Mouse (Mus musculus): ENCODE measurements around the gene Lama1. TPM values are rescaled to one million over a fixed set of nuclear protein-coding genes. Genes with fewer than 3 reads are reported as not detected.
"Not testable (repeated sequence)": the region's sequence is repeated elsewhere in the genome, so short reads cannot be mapped to it uniquely, and the experiment has no call there.

Lama1 gene
- polyA plus RNA-seq, 2 experiments from 2014 or later: 0.10 TPM; not detected in 1

DNA sequence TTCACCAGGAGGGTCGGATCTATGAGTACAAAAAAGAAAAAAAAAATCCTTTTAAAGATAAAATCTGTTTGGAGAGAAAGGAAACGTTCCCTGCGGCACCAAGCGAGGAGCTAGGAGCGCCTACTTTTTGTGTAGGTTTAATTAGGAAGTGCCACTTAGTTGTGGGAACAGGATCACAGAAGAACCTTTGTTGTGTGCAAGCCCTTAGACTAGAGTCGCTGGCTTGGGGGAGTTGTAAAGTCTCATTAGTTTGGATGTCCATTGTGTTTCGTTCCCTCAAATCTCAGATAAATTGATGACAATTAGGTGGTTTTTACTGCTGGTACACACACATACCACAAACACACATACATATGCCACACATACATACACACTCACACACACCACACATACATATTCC is 25.0 kb downstream of the Lama1 start:
- ATAC-seq: no peak

DNA sequence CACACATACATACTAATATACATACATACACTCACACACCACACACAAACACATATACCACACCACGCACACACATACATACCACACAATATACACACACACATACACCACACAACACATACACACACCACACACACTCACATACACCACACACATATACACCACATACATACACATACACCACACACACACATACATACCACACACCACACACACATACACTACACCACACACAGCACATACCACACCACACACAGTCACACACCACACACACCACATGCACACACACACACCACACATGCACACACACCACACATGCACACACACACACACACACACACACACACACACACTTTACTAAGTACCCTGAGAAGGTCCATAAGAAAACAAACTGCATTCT is 25.5 kb downstream of the Lama1 start:
- ATAC-seq: no peak

DNA sequence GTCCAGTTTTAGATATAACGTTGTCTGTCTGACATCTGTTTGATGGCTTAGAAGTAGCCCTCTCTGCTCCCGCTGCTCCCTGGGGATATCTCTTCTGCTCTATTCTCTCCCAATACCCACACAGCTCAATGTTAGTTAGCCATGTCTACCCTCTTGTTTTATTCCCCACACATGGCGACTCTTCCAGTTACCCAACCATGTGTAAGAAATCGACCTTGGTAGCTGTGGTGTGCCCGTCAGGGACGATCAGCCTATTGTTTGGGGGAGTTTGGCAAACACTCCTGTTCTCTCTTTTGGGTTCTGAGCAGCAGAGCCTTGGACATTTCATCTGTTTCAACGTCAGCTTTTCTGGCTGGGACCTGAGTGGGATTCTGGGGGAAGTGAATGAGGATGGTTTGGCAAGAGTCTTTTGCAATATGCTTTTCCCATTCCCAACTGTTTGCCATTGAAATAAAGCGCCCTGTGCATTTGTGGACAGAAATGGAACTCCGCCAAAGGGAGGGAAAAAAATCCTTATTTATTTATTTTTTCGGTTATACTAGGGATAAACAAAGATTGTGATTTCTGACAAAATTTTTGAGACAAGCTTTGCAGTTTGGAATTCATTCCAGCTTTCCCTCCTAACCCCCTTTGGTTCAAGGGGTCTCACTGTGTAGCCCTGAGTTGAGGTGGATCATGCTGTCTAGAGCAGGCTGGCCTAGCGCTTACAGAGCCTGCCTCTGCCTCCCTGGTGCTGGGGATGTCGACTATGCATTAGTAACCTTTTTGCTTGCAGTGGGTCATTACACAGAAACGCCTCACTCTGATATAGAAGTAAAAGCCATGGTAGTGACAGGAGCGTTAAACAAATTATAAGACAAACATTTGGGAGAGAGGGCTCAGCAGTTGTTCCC is 26.4 kb downstream of the Lama1 start:
- ATAC-seq: no peak

DNA sequence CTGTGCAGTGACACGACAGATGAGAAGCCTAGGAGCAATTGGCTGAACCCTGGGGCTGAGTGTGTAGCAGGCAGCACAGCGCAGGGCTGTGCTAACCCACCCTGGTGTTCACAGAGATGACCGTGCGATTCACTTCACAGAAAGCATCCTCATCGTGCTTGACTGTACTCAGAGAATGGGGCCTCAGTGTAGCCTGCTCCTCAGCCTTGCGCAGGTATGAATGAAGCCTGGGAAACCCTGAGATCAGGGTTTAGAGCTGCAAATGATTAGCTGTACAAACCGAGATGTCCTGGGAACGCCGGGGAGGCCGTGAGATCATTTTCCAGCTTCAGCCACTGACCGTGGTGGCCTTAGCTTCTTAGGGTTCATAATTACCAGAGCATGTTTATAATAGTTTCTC is 29.5 kb downstream of the Lama1 start:
- ATAC-seq: no peak

DNA sequence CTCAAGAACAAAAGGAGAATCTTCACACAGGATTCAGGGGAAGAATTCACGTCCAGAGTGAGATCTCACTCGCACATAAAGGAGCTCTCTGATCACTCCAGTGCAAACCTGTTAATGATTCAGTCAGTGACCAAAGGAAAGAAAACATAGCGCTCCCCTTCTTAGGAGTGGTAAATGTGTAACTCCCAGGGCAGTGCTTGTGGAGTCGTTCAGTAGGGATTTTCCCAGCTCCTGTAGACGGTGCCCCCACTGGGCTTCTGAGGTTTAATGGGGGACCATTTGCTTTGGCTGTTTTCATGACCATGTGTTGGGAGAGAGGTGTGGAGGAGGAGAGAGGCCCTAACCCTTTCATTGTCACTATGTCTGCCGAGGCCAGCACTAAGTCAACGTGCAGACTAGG is 31.7 kb downstream of the Lama1 start:
- no peak for ATAC-seq

DNA sequence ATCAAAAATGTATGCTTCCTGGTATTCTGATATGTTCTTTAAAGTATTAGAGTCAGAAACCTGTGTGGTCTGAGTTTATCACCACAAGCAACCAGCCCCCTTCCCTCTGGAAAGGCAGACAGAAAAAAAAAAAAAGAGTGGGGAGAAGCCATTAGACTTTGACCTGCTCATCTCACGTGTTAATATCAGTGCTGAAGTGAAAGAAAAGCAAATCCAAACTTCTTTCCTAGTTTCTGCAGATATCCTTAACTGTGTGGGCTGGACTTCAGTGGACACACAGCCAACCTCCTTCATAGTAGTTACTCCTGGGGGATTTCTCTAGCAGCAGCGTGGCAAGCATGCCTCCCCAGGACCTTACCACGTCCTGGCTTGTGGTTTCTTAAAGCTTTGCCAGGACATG is 34.0 kb downstream of the Lama1 start:
- ATAC-seq: no peak

DNA sequence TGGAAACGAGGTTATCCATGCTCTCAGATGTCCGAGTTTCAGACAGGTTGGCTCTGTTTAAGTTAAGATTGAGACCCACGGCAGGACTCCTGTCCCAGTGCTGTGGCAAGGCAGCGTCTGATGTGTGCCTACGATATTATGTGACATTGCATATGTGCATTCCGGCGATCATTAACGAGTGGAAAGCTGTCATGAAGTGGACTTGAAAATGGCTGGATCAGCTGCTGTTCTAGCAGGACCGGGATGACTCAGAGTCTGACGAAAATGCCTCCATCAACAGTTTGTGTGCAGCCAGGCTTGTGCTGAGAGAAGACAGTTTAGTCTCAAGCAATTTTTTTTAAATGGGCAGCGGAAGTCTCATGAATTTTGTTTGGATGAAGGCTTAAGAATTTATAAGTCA is 34.9 kb downstream of the Lama1 start:
- ATAC-seq: no peak

DNA sequence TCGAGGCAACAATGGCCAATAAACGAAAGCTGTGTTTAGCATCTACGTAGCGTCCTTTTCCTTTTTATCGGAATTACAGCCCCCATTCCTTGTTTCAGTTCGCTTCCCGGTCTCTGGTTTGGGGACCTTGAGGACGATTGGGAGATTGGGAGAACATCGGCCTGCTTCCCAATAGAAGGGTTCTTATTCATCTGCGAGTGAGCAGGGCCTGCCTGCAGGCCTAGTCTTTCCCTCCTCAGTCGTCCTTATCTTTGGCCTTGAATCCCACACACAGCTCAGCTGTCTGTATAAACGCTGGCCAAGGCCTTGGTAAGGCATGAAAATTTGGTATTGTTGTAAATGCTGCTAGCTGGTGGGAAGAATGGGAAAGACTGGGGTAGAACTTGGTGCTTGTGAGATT is 36.5 kb downstream of the Lama1 start:
- no peak for ATAC-seq

DNA sequence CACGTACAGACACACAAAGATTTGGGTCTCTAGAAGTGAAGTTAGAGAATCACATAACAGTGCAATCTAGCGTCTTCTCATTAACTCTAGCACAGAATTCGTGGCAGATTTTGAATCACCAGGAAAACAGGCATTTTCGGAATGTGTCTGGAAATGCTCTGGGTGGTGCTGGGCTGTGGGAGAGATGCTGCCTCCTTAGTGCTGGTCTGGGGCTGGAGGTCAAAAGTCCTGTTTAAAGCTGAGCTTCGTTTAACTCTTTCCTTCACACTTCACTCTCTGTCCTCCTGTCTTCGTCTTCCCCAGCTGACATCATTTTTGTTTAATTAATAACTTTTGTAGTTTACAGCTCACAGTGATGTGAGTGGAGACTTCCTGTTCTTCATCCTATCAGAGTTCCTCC is 38.7 kb downstream of the Lama1 start:
- no peak for ATAC-seq

DNA sequence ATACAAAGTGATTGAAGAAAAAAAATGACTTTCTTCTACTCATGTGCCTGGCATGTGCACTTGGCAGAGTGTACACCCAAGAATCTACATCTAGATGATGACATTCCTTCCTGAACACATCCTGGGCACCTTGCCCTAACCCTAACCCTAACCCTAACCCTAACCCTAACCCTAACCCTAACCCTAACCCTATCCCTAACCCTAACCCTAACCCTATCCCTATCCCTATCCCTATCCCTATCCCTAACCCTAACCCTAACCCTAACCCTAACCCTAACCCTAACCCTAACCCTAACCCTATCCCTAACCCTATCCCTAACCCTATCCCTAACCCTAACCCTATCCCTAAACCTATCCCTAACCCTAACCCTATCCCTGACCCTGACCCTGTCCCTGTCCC is 44.2 kb downstream of the Lama1 start:
- not testable (repeated sequence) for ATAC-seq

DNA sequence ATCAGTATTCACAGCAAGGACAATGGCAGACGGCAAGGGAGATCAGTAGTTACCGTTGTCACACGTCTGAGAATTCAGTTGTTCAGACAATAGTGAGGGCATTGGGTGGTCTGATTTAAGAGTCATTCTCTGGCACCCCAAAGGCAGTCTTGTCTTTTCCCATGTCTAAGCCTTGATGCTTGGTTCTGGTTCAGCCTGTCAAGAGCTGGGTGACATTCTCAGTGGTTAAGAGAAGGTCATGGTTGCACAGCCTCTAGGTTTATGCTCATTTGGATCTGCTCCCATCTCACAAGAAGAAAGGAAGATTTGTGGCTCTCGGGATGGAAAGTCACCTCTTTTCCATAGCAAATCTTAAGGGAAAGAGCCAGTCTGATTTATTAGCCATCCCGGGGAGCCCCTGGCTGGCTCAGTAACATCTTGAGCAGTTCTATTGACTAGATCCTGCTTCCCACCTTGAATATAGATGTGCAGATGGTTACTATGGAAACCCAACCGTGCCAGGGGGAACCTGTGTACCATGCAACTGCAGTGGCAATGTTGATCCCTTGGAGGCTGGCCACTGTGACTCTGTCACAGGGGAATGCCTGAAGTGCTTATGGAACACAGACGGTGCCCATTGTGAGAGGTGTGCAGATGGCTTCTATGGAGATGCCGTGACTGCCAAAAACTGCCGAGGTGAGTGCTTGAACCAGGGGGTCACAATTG is 67.3 kb downstream of the Lama1 start:
- ATAC-seq: no peak

DNA sequence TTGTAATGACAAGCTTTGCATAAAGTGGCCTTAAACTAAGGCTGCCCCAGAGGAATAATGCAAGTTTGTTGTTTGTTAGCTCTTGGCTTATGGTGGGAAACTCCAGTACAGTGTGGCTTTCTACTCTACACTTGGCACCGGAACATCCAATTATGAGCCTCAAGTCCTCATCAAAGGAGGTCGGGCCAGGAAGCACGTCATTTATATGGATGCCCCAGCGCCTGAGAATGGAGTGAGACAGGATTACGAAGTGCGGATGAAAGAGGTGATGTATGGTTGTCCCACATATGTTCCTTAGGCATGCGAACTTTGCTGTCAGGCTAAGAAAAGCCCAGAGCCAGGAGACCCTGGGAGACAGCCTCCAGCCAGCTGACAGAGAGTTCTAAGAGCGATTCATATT is 76.5 kb downstream of the Lama1 start:
- no peak for ATAC-seq

DNA sequence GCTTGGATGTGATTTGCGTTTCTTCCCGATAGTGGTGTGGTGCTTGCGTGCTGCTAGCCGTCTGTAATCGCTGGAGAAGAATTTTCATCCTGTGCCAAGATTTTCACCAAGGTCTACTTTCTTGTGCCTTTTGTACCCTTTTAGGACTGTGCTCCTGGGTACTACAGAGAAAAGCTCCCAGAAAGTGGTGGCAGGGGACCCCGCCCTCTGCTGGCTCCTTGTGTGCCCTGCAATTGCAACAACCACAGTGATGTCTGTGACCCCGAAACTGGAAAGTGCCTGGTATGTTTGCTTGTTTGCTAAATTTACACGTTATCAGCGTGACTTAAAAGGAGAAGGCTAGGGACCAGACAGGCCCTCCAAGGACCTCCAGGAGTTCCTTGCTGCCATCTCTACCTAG is 79.7 kb downstream of the Lama1 start:
- no peak for ATAC-seq

DNA sequence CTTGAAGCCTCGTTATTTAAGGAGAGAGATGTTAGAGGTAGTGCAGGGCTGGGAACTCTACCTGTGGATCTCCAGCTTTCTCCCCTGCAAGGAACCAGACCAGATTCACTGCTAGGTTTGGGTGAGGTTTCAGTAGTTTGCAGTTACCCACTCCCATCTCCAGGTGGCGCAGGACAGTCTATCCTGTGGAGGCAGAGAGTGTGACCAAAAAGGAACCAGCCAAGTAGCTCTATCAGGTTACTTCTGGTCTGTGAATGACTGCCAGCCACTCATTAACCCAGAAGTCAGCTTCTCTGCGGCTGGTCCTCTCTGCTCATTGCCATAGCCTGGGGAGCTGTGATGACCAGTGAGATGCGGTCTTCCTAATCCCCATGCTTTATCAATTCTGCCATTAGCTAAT is 82.8 kb downstream of the Lama1 start:
- no peak for ATAC-seq

DNA sequence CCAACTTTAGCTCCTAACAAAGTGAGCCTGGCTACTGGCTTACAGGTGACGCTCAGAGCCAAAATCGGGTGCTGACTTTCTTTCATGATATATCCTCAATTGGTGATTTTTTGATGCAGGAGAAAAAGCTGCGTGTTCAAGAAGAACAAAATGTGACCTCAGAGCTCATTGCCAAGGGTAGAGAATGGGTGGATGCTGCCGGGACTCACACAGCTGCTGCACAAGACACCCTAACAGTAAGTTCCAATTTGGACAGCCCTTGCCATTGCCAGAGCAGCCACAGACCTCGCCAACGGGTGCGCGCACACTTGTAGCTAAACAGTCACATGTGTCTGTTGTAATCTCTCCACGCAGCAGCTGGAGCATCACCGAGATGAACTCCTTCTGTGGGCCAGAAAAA is 94.0 kb downstream of the Lama1 start:
- ATAC-seq: no peak

DNA sequence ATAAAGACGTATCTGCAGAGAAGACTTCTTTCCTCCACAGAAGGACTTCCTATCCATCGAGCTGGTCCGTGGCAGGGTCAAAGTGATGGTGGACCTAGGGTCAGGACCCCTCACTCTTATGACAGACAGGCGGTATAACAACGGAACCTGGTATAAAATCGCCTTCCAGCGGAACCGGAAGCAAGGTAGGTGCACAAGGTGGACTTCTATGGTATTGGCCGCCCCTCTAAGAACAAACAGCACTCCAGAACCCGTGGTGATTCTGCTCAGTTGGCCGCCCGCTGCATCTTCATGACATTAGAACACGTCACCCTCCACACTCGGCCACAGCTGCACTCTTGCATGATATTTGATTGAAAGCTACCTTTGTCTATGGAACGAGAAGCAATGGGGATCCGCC is 112.1 kb downstream of the Lama1 start:
- no peak for ATAC-seq

DNA sequence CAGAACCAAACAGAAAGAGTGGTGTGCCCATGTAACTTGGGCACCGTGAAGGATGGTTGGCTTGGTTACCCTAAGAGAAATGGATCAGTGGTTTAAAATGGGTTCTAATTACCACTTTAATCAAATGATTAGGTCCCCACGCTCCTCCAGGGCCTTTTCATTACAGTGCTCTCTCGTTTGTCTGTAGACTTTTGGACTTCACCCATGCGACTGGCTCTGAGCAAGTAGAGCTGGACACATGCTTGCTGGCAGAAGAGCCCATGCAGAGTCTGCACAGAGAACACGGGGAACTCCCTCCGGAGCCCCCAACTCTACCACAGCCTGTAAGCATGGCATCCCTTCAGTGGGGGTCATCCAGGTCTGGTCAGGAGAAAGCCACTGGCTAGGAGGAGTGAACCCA is 116.6 kb downstream of the Lama1 start:
- no peak for ATAC-seq

DNA sequence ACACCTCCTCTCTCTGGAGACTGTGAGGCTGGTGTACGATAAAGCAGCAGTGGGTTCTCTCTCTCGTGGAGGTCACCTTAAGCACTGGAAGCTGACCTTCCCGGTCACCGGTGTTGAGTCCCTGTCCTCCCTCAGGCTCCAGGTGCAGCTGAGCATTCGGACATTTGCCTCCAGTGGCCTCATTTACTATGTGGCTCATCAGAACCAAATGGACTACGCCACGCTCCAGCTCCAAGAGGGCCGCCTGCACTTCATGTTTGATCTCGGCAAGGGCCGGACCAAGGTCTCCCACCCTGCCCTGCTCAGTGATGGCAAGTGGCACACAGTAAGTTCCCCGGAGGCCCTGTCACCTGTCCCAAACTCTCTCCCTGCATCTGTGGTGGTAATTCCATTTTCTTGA is 118.7 kb downstream of the Lama1 start:
- no peak for ATAC-seq

DNA sequence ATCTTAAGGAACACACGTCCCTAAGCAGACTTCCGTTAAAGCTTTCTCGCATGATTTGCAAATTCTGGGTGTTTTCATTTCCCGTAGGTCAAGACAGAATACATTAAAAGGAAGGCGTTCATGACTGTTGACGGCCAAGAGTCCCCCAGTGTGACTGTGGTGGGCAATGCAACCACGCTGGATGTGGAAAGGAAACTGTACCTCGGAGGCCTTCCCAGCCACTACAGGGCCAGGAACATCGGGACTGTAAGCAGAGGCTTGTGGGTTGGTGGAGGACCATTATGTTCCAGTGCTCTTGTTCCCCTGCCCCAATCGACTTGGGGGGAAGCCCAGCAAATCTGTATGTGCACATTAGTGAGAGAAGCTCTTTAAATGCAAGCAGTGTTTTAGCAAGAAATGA is 119.9 kb downstream of the Lama1 start:
- no peak for ATAC-seq

DNA sequence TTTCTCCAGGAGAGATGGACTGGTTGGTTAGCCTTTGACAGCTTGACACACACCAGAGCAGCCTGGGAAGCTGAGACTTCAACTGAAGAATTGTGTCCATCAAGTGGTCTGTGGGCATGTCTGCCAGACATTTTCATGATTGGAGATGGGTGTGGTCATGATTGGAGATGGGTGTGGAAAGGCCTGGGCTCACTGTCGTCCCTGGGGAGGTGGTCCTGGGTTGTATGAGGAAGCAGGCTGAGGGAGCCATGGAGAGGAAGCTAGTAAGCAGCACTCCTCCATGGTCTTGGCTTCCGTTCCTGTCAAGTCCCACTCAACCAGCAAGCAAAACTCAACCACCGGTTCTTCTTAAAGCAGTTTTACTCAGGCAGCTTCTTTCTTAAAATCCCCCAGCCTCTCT is 130.4 kb downstream of the Lama1 start:
- ATAC-seq: no peak

DNA sequence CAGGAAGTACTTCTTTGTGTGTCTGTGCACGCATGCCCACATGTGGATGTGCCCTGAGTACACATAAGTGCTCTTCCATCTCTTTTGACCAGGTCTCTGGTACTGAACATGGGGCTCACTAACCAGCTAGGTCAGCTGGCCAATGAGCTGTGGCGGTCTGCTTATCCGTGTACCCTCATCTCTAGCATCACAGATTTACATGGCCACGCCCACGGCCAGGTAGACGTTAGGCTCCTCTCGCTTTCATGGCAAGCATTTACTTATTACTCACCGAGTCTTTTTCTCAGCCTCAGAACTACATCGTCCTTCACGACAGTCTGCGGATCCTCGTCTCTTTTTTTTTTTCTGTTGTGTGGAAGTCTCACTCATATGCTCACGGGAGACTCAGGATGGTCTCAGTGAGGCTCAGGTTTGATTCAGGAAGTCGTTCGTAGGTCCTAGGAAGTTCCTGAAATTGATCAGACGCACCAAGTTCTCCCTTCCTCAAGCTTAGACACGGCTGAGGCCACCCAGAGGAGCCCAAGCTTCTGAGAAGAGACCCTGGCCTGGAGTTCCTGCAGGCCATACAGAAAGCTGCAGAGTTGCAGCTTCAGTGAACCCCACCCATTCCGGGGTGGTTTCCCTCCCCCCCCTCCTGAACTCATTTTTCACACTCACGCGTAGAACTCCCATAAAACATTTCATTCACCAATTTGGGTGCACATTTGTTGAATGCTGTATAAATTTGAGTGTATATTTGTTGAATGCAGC is 139.3 kb downstream of the Lama1 start:
- no peak for ATAC-seq

DNA sequence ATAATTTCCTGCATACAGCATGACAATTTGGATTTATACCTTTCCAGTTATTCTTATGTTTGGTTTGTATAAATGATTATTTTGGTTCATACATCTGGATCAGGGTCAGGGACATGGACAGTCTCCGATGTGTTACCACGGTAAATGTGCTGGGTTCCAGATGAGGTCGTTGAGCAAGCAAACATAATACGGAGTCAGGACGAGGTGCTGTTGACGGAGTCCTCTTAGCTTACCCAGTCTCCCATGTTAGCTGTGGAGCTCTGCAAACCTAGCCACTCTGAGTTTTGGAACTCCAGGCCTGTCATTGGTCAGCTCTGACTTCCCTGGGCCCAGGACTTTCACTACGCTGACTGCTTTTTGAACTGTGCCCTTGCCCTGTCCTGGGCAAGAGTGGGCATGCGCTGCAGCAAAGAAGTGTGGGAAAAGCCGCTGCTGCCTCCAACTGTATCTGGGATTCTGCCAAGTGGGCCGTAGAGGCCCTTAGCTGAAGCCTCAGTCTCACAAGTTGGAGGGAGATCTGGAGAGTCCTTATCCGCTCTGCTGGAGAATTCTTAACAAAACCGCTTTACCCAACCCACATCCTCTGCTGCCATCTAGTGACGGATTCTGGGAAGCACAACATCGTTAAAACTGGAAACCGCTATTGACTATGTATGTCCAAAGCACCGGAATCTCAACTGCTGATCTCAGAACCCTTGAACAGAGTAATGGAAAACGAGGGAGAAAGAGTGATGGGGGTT is 140.5 kb downstream of the Lama1 start:
- no peak for ATAC-seq

DNA sequence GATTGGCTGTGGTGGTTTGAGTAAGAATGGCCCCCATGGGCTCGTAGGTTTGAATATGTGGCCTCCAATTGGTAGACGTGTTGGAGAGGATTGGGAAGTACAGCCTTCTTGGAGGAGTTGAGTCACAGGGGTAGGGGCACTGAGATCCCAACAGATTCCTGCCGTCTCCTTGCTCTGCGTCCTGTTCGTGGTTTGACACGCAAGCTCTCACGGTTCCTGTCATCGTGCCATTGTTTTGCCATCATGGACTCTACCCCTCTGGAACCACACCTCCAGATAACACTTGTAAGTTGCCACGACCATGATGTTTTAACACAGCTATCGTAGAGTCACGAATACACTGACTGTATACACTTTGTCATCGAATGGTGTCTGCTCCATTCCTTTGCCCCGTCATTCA is 141.9 kb downstream of the Lama1 start:
- no peak for ATAC-seq
